Mouse (Mus musculus): ENCODE results near the gene Brd2.
"Not testable (repeated sequence)": the region's sequence is repeated elsewhere in the genome, so short reads cannot be mapped to it uniquely, and the experiment has no call there.

The Brd2 gene

GRCm38 (mm10) chr17:34122188-34122984, at the start of gene Brd2:
Gene Brd2 (minus strand): TSS chr17:34122634.
- peak; percentile 93 to 95 for DNase-seq (ENCODE audit: low read depth in 2 of 2, low spot score in 2 of 2)

- peak; percentile 81 to 87 for DNase-seq (ENCODE audit: low read depth in 2 of 2, low spot score in 2 of 2)
Observed at GRCm38 (mm10) chr17:34170877-34171498, 48.6 kb upstream of the Brd2 start.

GRCm38 (mm10) chr17:34170487-34170876, 48.0 kb upstream of the Brd2 start:
- DNase-seq (ENCODE audit: low read depth in 2 of 2, low spot score in 2 of 2) = no peak

GRCm38 (mm10) chr17:34169279-34169678, 46.8 kb upstream of the Brd2 start:
- DNase-seq (ENCODE audit: low read depth in 2 of 2, low spot score in 2 of 2) = peak; percentile 41 to 53

GRCm38 (mm10) chr17:34165033-34165730, 42.7 kb upstream of the Brd2 start:
- DNase-seq (ENCODE audit: low read depth in 2 of 2, low spot score in 2 of 2) = peak in 1 of 2 experiments; percentile 31

GRCm38 (mm10) chr17:34164202-34164895, 41.9 kb upstream of the Brd2 start:
- DNase-seq (ENCODE audit: low read depth in 2 of 2, low spot score in 2 of 2) = no peak

GRCm38 (mm10) chr17:34155534-34155933, 33.1 kb upstream of the Brd2 start:
- no peak for DNase-seq (ENCODE audit: low read depth in 2 of 2, low spot score in 2 of 2)

GRCm38 (mm10) chr17:34152923-34153322, 30.5 kb upstream of the Brd2 start, which contains the start of gene H2-DMb1:
Gene H2-DMb1 (plus strand): TSS chr17:34153072.
- DNase-seq (ENCODE audit: low read depth in 2 of 2, low spot score in 2 of 2) = no peak

- no peak for DNase-seq (ENCODE audit: low read depth in 2 of 2, low spot score in 2 of 2)
Observed at GRCm38 (mm10) chr17:34144960-34145371, 22.5 kb upstream of the Brd2 start.

- not testable (repeated sequence) for DNase-seq (ENCODE audit: low read depth in 2 of 2, low spot score in 2 of 2)
Observed at GRCm38 (mm10) chr17:34144221-34144620, 21.8 kb upstream of the Brd2 start.

- no peak for DNase-seq (ENCODE audit: low read depth in 2 of 2, low spot score in 2 of 2)
Observed at GRCm38 (mm10) chr17:34143461-34143860, 21.0 kb upstream of the Brd2 start.

- DNase-seq (ENCODE audit: low read depth in 2 of 2, low spot score in 2 of 2) = peak; percentile 43 to 57
Observed at GRCm38 (mm10) chr17:34143033-34143432, 20.6 kb upstream of the Brd2 start, which contains the start of gene H2-DMb2. Gene H2-DMb2 (plus strand): TSS chr17:34143307.

GRCm38 (mm10) chr17:34142456-34143010, 20.1 kb upstream of the Brd2 start:
- DNase-seq (ENCODE audit: low read depth in 2 of 2, low spot score in 2 of 2) = no peak

GRCm38 (mm10) chr17:34141448-34141847, 19.0 kb upstream of the Brd2 start:
- DNase-seq (ENCODE audit: low read depth in 2 of 2, low spot score in 2 of 2) = no peak

GRCm38 (mm10) chr17:34140240-34140639, 17.8 kb upstream of the Brd2 start:
- DNase-seq (ENCODE audit: low read depth in 2 of 2, low spot score in 2 of 2) = no peak

GRCm38 (mm10) chr17:34139416-34139815, 17.0 kb upstream of the Brd2 start:
- DNase-seq (ENCODE audit: low read depth in 2 of 2, low spot score in 2 of 2) = no peak

GRCm38 (mm10) chr17:34138655-34139054, 16.2 kb upstream of the Brd2 start:
- DNase-seq (ENCODE audit: low read depth in 2 of 2, low spot score in 2 of 2) = no peak

- DNase-seq (ENCODE audit: low read depth in 2 of 2, low spot score in 2 of 2) = no peak
Observed at GRCm38 (mm10) chr17:34137601-34138000, 15.2 kb upstream of the Brd2 start.

- DNase-seq (ENCODE audit: low read depth in 2 of 2, low spot score in 2 of 2) = peak; percentile 99
Observed at GRCm38 (mm10) chr17:34135297-34136224, 13.1 kb upstream of the Brd2 start.

GRCm38 (mm10) chr17:34134451-34134850, 12.0 kb upstream of the Brd2 start:
- no peak for DNase-seq (ENCODE audit: low read depth in 2 of 2, low spot score in 2 of 2)

Measured in CD8-positive naive resting alpha-beta T cell, adult 2 months (primary cell).